Mouse (Mus musculus): ENCODE data around the gene Csta1.

Csta1 gene

GRCm38 (mm10) chr16:36071071-36071449, 60.0 kb downstream of the Csta1 start:
- no peak for DNase-seq (ENCODE audit: low spot score in 2 of 2)

All from frontal cortex, postnatal 14 days (tissue).